Mouse (Mus musculus): ENCODE data around the gene Foxi2.

DNA sequence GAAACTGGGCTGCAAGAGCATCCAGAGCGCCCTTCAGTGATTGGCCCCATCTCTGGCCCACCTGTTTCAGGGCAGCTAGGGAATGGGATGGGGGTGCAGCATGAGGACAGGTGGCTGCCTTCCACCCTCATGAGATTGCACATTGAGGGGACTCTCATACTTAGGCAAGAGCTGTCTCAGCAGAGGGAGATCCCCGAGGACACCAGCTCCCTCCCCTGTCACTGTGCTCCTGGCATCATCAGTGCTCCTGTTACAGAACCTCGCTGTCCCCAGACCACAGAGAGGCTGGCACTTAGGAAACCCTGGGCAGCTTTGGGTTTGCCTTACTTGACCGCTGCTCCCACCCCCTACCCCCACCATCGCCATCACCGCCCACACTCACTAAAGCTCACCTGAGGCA, 2.2 kb downstream of the Foxi2 start:
- TF ChIP-seq POLR2A (IDR thresholded peaks at IDR 0.05; ENCODE audit: control insufficient read depth, low read depth, low read length) = no peak
- no peak for TF ChIP-seq CTCF (IDR thresholded peaks at IDR 0.05; ENCODE audit: control insufficient read depth, insufficient read depth, insufficient replicate concordance, low read depth, low read length)
